Mouse (Mus musculus) WW6 (cell line): ENCODE measurements at regions not wholly inside any gene's neighbourhood (a gene's known extent, or its start where the extent isn't known, plus 50 kb on each side); places are given as distances from the start of the nearest gene placed in this dataset.

Experiments used
- DNase-seq: peaks from one replicate; pipeline ENCODE4 v3.0.0-alpha.2; 2013; ENCODE audit warnings: low read depth, low spot score

DNA sequence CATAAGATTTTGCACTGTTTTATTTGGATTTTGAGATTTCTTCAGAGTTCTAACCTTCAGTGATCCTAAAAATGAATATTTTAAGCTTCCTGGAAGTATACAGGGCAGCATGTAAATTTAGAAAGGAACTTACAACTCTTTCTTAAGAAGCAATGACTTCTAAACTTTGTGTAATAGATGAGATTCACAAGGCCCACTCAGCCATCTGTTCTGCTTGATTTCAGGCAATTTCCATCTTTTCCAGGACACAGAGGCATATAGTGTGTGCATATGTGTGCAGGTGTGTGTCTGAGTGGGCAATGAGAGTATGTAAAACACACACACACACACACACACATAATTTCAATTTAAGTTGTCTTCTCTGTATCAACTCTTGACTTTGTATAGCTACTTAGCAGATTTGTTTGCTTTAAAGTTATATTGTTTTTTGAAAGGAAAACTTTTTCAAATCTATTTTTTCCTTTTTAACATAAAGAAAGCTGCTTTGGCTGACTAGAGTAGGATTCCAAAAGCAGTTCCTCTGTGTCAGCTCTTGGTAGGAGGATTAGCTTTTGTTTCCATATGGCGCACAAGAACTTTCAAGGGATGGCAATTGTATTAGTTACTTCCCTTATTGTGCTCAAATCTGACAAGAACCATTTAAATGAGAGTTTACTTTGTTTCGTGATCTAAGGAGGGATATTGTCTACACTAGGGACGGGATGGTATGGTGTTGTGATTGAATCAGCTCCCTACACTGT, 387.6 kb downstream of the D3Ertd751e start:
- DNase-seq = no peak

DNA sequence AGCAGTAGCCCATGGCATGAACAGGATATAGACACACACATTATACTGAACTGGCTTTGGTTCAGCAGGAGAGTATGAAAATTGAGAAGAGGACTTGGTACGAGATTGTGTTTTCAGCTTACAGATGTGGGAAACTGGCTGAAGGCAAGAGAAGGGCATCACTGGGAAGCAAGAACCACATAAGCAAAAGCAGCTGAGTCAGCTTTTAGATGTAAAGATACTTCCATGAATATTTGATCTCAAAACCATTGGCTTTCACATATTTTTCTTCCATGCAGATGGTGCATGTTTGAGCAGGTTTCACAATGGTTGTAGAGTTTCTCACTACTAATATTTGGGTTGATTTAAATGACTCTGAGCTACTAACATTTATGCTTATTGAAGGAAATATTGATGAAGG, 389.9 kb downstream of the D3Ertd751e start:
- DNase-seq = no peak

GRCm38 (mm10) chr3:42153372-42153771, 411.0 kb downstream of the D3Ertd751e start:
- no peak for DNase-seq

GRCm38 (mm10) chr3:42154909-42155308, 412.5 kb downstream of the D3Ertd751e start:
- DNase-seq = no peak

DNA sequence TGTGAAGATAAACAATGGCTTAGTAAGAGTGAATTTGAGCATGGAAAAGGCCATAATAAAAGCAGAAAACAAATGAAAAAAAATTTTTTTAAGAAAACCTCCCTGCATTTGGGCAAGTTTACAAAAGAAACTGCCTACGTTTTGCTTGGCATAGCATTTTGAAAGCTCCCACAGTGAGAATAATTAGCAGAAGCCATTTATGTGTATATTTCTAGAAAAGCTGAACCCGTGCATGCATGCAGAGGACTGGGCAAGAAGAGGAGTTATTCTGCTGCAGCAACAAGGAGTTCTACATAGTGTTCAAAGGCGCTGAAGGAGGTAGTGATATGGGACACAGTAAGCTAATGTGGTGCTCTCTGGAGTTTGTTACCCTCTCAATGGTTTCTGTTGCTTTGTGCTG, 421.3 kb downstream of the D3Ertd751e start:
- no peak for DNase-seq

DNA sequence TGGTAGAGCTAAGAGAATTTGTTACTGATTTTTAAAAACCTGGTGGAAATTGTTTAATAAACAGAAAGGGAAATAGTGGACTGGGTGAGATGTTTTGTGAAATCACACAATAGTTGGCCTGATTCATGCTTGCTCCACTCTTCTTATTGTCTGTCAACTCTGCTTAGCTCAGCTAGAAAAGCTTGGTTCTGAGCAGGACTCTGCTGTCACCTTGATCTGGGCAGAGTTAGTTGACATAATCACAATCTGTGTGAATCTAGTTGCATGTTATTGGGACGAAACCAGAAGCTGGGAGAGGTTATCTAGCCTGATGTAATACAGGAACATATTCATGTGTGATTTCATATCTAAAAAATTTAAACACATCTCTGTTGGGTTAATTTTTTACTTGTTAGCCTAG, 456.8 kb downstream of the D3Ertd751e start:
- no peak for DNase-seq

DNA sequence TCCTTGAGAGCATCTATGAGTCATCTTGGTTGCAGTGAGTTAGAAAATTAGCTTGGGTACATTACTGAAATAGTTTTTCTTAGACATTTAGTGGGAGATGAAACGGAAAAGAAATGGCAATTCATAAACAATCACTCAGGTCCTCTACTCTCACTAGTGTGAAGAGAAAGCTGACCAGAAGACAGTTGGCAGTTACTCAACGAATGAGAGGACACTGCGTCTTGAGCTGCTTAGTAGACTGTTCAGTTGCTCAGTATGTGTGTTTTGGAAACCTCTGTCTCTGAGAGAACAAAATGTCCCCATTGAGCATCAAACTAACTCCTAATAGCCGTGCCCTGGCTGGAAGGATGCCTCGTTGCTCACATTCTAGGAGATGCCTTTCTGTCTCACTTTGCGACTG, 459.0 kb downstream of the D3Ertd751e start:
- DNase-seq = no peak

GRCm38 (mm10) chr3:42205640-42206039, 463.2 kb downstream of the D3Ertd751e start:
- DNase-seq = no peak

DNA sequence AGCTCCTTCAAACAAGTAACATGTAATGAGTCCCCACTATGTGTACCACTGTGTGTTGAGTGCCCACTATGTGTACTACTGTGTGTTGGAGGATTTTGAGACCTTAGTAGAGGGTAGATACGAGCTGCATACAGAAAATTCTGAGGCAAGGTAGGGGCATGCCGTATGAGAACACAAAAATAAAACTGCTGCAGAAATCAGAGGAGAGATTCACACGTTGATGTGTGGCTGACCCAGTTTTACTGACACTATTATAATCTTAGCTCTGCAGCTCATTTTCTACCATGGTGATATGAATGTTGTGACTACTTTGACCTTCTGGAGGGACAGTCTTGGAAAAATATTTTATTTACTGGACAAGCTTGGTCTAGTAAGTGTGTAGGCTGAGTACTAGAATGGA, 469.0 kb downstream of the D3Ertd751e start:
- no peak for DNase-seq

- DNase-seq = no peak
These were observed 470.0 kb downstream of the D3Ertd751e start for GRCm38 (mm10) chr3:42212456-42212855.

- DNase-seq = no peak
These were observed 470.8 kb downstream of the D3Ertd751e start for GRCm38 (mm10) chr3:42213163-42213562.

GRCm38 (mm10) chr3:42214624-42215276, 472.3 kb downstream of the D3Ertd751e start:
- DNase-seq = no peak

GRCm38 (mm10) chr3:42218719-42219118, 476.3 kb downstream of the D3Ertd751e start:
- DNase-seq = no peak

DNA sequence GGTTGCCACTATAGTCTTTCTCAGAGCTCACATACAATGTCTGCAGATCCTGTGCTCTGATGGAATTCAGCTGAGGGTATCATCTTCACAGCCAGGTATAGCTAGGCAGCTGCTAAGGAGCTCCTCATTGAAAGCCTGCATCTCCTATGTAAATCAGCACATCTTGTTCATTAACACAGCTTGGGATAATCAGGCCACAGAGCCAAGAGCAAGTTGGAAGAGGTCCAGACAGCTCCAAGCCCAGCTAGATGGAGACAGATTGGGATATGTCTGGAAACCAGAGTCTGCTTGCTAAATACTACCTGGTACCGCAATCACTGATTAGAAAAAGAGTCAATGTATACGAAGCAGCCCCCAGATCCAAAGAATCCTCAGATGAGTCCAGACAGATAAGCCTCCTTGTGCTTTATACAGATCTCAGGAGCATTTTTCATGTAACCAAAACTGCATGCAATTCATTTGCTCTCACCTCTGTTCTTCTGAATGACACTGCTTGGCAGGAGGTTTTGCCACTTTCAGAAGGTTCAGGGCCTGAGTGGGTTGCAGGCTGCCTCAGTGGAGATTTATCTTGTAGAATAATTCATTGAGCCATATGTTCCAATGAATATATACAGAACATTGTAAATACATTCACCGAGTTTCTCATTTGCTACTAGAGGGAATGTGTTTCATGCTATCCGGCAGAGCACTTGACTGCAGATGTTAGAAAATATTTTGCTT, 485.4 kb downstream of the D3Ertd751e start:
- no peak for DNase-seq

- DNase-seq = no peak
These were observed 486.0 kb downstream of the D3Ertd751e start for GRCm38 (mm10) chr3:42228399-42228755.

DNA sequence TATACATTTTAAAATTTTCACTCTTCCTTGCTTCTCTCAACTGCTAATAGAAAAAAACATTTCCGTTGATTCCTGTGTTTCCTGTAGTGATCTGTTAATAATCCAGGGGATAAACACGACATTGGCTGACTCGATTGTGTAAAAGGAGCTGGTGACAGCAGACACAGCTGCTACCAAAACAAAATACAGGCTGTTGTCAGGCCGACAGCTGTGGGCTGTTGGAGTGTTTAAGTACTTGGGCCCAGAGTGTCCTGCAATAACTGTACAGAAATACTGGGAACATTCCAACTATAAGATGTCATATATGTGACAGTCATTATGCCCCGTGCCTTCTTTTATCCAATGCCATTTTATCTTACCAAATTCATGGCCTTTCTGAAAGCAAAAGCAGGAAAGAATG, 489.9 kb downstream of the D3Ertd751e start:
- no peak for DNase-seq

- DNase-seq = no peak
These were observed 491.3 kb downstream of the D3Ertd751e start for GRCm38 (mm10) chr3:42233756-42234155.

DNA sequence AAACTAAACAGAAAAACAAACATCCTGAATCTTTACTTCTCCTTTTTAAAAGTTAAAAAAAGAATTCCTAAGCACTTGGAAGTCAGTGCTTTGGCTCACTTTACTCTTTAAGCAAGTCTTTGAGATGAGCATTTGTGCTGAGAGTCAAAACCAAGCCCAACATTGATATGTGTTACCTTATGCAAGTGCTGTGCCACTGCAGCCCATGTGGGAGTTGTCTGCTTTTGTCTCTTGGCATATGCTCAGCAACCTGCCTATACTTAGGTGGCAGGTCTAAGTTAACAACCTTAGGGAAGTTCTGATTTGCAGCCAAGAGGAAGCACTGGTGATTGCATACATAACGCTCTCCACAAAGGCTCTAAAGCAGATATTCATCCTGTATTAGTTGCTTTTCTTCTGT, 493.1 kb downstream of the D3Ertd751e start:
- no peak for DNase-seq
